Mouse (Mus musculus) intestine, embryonic 15.5 days (tissue): ENCODE data around the gene Ttll5. TPM values are rescaled to one million over a fixed set of nuclear protein-coding genes. Genes with fewer than 3 reads are reported as not detected.
A peak's percentile ranks its signal among the peaks of the same experiment; 100 is the strongest.

Experiments
- ATAC-seq: fragments of 200-750 bp; cut with Nextera tagmentation; 2 replicates; pipeline ENCODE4 v1.8.0; 2017; ENCODE audit warnings: moderate TSS enrichment, moderate library complexity
- H3K27ac ChIP-seq: fragments of 300-500 bp; sonication (generic); 2 replicates; pipeline ENCODE4 v1.5.1; 2015; ENCODE audit warnings: mild to moderate bottlenecking, inconsistent platforms
- H3K27me3 ChIP-seq: fragments of 300-500 bp; sonication (generic); replicated peaks from 2 replicates; pipeline ENCODE4 v1.6.1; 2015; ENCODE audit warnings: inconsistent platforms
- H3K36me3 ChIP-seq: fragments of 300-500 bp; sonication (generic); 2 replicates; pipeline ENCODE4 v1.6.1; 2015; ENCODE audit warnings: inconsistent platforms
- H3K4me1 ChIP-seq: fragments of 300-500 bp; sonication (generic); replicated peaks from 2 replicates; pipeline ENCODE4 v1.6.1; 2015; ENCODE audit warnings: inconsistent platforms
- H3K4me2 ChIP-seq: fragments of 300-500 bp; sonication (generic); replicated peaks from 2 replicates; pipeline ENCODE4 v1.6.1; 2015; ENCODE audit warnings: mild to moderate bottlenecking, inconsistent platforms
- H3K4me3 ChIP-seq: fragments of 300-500 bp; sonication (generic); replicated peaks from 2 replicates; pipeline ENCODE4 v1.5.1; 2015; ENCODE audit warnings: inconsistent platforms
- H3K9ac ChIP-seq: fragments of 300-500 bp; sonication (generic); 2 replicates; pipeline ENCODE4 v1.6.1; 2015; ENCODE audit warnings: inconsistent platforms
- H3K9me3 ChIP-seq: fragments of 300-500 bp; sonication (generic); 2 replicates; pipeline ENCODE4 v1.6.1; 2016; ENCODE audit warnings: inconsistent platforms
- WGBS: fragments of 180-500 bp; shearing (Covaris S2); methylation state at CpG from one replicate; pipeline ENCODE4 v1.1.7; 2015; 5-methylcytosine and 5-hydroxymethylcytosine counted together
- polyA plus RNA-seq: library from polyadenylated mRNA; unstranded; fragments of >200 nt; fragmentation: Nextera tagmentation; extraction: Ambion mirVana; gene quantifications from 2 replicates; pipeline ENCODE4 v1.2.1, GENCODE M21; 2015

Gene Ttll5
- polyA plus RNA-seq, 1 experiment from 2014 or later: 9.0 TPM

DNA sequence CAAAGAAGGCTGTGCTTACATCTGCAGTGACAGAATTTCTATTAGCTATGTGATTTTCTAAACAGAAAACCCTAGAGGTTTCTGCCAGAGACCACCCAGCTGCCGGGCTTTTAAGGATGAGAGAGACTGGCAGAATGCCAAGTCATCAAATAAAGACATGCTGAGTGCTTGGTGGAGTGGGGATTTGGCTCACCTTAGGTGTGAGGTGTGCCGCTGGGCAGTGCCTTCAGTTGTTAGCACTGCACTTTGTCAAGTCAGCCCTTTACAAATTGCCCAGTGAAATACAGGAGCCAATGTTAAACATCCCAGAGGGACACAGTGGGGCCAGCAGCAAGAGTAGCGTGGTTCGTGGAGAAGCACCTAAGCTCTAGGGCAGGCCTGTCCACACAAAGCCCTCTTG is 65.6 kb downstream of the Ttll5 start:
- Histone ChIP-seq H3K4me1 (no peaks in the 10 kb centered on the region), H3K27me3 (no peaks in the 10 kb centered on the region), H3K36me3 (no peaks in the 10 kb centered on the region), H3K4me3 (no peak overlapping the region), H3K4me2 (no peak overlapping the region), H3K9ac (no peak overlapping the region), H3K27ac (no peak overlapping the region), H3K9me3 (no peaks in the 10 kb centered on the region)
- WGBS: 52% methylated on average over 4 of the region's 4 CpGs
- 0 out of 2 replicates have a peak, but pooled peaks have one; percentile 25 for ATAC-seq

DNA sequence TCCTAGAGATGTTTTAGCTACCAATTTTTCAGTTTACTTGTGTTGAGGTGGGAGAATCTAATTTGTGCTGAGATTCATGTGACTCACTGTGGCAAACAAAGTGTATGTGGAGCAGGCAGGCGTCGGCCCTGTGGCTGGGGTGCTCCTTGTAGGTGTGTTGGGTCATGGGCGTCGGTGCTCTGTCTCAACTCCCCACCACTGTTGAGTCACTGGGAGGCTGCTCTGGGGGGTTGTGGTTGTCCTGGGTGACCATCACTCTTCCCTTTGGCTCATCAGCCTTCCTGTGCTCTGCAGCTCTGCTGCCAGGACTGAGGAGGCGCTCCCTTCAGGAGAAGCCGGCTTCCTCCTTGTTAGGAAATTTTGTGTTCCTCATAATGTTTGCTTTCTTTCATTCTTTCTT is 79.5 kb downstream of the Ttll5 start:
- no peak for ATAC-seq
- Histone ChIP-seq H3K4me1 (peaks cover 2% of the 10 kb centered on the region; the same call in 1 of the 2 replicates), H3K9ac (no peak overlapping the region), H3K27me3 (no peaks in the 10 kb centered on the region), H3K4me2 (no peak overlapping the region), H3K4me3 (no peak overlapping the region), H3K9me3 (no peaks in the 10 kb centered on the region), H3K27ac (no peak overlapping the region), H3K36me3 (no peaks in the 10 kb centered on the region)
- WGBS: 83% methylated on average over 6 of the region's 6 CpGs

DNA sequence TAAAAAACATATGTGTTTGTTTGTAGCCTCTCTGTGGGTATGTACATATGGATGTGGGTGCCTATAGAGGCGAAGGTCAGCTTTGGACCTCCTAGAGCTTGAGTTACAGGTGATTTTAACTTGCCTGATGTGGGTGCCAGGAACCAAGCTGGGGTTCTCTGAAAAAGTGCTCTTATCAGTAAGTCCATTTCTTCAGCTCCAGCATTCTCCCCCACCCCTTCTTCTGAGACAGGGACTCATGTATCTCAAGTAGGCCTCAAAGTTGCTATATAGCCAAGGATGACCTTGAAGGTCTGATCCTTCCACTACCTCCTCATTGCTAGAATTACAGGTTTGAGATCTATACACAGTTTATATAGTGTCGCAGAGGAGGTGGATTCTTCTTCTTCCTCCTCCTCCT is 81.2 kb downstream of the Ttll5 start:
- no peak for ATAC-seq
- H3K27ac ChIP-seq: no peak overlapping the region
- H3K4me2 ChIP-seq: no peak overlapping the region
- H3K9me3 ChIP-seq: no peaks in the 10 kb centered on the region
- WGBS: 97% methylated on average over 2 of the region's 2 CpGs
- H3K9ac ChIP-seq: no peak overlapping the region
- no peak overlapping the region for H3K4me3 ChIP-seq
- peaks cover 2% of the 10 kb centered on the region; the same call in 1 of the 2 replicates for H3K4me1 ChIP-seq
- no peaks in the 10 kb centered on the region for H3K36me3 ChIP-seq
- no peaks in the 10 kb centered on the region for H3K27me3 ChIP-seq

DNA sequence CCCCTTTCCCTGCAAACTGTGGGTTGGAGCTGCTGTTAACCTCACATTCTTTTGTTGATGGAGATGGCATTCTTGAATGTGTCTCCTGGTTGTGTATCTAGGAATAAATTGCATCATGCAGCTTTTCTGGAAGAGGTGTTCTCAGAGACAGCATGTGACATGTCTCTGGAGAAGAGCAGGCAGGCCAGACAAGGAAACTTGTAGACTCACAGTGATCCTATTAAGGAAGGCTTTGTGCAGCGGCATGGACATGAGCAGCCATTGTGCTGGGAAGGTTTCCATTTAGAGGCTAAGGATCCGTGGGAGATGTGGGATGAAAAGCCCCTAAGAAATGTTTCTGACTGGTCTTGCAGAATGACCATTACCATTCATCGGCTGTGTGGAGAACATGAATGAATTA is 83.4 kb downstream of the Ttll5 start:
- no peaks in the 10 kb centered on the region for H3K36me3 ChIP-seq
- H3K9me3 ChIP-seq: no peaks in the 10 kb centered on the region
- H3K9ac ChIP-seq: no peak overlapping the region
- H3K27ac ChIP-seq: no peak overlapping the region
- no peaks in the 10 kb centered on the region for H3K27me3 ChIP-seq
- H3K4me3 ChIP-seq: no peak overlapping the region
- no peak for ATAC-seq
- WGBS: 83% methylated on average over 3 of the region's 3 CpGs
- peaks cover 2% of the 10 kb centered on the region; the same call in 1 of the 2 replicates for H3K4me1 ChIP-seq
- no peak overlapping the region for H3K4me2 ChIP-seq

DNA sequence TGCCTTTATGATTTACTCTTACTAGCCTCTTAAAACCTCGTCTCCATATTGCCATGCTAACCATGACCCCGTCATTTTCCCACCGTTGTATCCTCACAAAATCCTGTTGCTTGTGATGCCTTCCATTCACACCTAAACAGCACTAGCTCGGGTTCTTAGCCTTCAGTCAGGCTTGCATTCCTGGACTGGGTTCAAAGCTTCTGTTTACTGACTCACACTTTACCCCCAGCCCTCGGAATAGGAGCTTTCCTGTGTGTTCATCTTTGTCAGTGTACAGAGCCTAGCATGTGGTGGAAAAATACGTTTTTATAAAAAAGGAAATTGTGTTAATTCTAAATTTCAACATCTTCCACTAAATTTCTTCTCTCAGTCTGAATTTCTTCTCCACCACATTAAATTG is 86.4 kb downstream of the Ttll5 start:
- H3K9me3 ChIP-seq: no peaks in the 10 kb centered on the region
- H3K36me3 ChIP-seq: no peaks in the 10 kb centered on the region
- peaks cover 2% of the 10 kb centered on the region; the same call in 1 of the 2 replicates for H3K4me1 ChIP-seq
- H3K4me2 ChIP-seq: no peak overlapping the region
- H3K27ac ChIP-seq: no peak overlapping the region
- H3K4me3 ChIP-seq: no peak overlapping the region
- ATAC-seq: no peak
- 68% methylated on average over 6 of the region's 6 CpGs for WGBS
- H3K9ac ChIP-seq: no peak overlapping the region
- H3K27me3 ChIP-seq: no peaks in the 10 kb centered on the region

DNA sequence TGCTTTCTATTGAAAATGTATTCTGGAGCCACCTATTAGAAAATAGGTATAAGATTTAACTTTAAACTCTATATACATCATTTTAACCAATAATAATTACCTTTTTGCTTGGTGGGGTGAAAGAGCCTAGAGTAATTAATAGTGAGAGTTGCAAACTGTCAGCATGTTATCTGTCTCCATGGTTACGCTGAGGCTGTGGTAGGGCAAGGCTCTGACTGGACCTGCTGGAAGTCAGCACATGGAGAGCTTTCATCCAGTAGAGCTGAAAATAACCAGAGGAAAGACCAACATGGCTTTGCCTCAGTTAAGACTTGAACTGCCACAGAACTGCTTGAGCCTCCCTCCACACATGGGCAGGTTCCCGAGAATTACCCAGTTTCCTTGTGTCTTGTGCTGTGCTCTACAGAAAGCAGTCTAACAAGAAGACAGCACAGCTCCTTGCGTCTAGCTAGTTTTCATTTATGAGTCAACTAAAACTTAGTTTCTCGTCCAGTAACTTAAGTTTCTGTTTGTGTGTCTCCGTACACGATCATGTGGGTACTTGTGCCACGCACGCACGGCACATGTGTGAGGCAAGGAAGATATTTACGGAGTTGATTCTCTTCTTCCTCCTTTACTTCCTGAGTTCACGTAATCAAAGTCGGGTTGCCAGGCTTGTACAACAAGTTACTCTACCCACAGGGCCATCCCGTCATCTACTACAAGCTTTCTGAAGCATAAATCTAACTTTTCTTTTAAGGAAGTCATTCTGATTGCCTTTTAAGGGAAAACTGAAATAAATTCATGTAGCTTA is 88.4 kb downstream of the Ttll5 start:
- H3K27ac ChIP-seq: no peak overlapping the region
- no peaks in the 10 kb centered on the region for H3K36me3 ChIP-seq
- no peak overlapping the region for H3K9ac ChIP-seq
- no peaks in the 10 kb centered on the region for H3K9me3 ChIP-seq
- no peak overlapping the region for H3K4me2 ChIP-seq
- H3K4me1 ChIP-seq: no peaks in the 10 kb centered on the region
- H3K4me3 ChIP-seq: no peak overlapping the region
- H3K27me3 ChIP-seq: no peaks in the 10 kb centered on the region
- WGBS: 84% methylated on average over 13 of the region's 13 CpGs
- no peak for ATAC-seq

DNA sequence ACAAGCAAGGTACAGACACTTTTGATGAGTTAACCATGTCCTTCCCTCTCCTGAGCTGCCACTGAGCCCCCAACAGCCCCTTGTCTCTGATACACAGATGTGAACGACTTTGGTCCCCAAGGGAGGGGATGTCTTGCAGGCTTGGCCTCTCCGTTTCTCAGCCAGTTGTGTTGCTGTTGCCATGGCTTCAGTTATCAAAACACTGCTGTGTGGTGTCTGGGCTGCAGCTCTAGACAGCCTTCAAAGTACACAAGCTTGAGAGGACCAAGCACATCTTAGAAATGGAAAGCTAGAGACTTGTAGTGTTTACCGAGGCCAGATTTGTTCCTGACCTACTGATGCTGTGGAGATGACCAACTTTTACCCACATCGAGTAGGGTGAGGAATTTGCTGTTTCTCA is 102.4 kb downstream of the Ttll5 start:
- Histone ChIP-seq H3K27ac (no peak overlapping the region), H3K9ac (no peak overlapping the region), H3K4me1 (no peaks in the 10 kb centered on the region), H3K4me2 (no peak overlapping the region), H3K9me3 (no peaks in the 10 kb centered on the region), H3K4me3 (no peak overlapping the region), H3K27me3 (no peaks in the 10 kb centered on the region), H3K36me3 (no peaks in the 10 kb centered on the region)
- no peak for ATAC-seq
- WGBS: 43% methylated on average over 4 of the region's 4 CpGs

DNA sequence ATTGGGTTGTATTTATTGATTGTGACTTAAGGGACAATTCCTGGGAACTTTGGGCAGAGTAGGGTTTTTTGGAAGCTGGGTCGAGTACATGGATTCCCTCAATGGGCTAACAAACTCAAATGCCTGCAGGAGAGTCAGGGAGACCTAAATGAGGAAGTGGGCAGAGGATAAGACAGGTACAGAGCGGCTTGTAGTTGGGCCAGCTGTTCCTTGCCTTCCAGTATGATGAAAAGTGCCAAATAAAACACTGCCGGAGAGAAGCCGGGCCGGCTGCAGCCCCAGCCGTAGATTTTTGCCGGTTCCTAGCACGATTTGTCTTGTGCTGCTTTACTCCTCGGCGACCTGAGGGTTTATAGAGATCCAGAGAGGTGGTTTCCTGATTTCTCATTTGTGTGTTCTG is 104.1 kb downstream of the Ttll5 start:
- H3K4me2 ChIP-seq: no peak overlapping the region
- ATAC-seq: no peak
- no peak overlapping the region for H3K27ac ChIP-seq
- H3K4me3 ChIP-seq: no peak overlapping the region
- H3K27me3 ChIP-seq: no peaks in the 10 kb centered on the region
- H3K9ac ChIP-seq: no peak overlapping the region
- peaks cover 4% of the 10 kb centered on the region for H3K36me3 ChIP-seq
- H3K9me3 ChIP-seq: no peaks in the 10 kb centered on the region
- no peaks in the 10 kb centered on the region for H3K4me1 ChIP-seq
- WGBS: 65% methylated on average over 10 of the region's 10 CpGs

DNA sequence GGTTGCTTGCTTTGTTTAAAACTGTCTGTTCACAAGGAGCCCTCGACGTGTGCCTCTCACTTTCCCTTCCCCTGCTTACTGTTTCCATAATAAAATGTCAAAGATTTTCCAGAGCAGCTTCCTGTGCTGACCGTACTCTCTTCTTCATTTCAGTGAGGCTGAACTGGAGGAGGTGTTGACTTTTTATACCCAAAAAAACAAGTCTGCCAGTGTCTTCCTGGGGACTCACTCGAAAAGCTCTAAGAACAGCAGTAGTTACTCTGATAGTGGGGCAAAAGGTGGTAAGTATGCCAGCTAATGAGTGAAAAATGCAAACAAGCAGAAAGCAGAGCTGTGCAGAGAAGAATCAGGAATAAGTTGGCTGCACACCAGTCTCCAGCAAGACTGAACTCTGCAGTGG is 105.3 kb downstream of the Ttll5 start:
- Histone ChIP-seq H3K36me3 (peaks cover 7% of the 10 kb centered on the region), H3K9me3 (no peaks in the 10 kb centered on the region), H3K4me3 (no peak overlapping the region), H3K4me1 (no peaks in the 10 kb centered on the region), H3K4me2 (no peak overlapping the region), H3K27ac (peak overlapping the region; percentile 40; the same call in 1 of the 2 replicates), H3K9ac (no peak overlapping the region), H3K27me3 (no peaks in the 10 kb centered on the region)
- WGBS: 40% methylated on average over 4 of the region's 4 CpGs
- no peak for ATAC-seq

DNA sequence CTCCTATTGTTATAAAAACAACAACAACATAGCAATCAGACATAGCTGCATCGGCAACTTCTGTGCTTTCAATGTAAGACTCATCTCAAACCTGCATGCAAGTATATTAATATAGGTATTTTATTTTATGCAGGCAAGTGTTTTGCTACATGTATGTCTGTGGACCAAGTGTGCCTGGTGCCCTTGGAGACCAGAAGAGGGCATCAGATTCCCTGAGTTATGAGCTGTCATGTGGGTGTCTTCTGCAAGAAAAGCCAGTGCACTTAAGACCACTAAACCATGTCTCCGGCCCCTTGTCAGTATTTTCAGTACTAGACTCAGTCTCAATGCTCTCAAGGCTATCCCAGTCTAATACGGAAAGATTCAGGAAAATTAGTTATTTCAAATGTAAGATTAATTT is 106.3 kb downstream of the Ttll5 start:
- H3K9ac ChIP-seq: no peak overlapping the region
- H3K4me3 ChIP-seq: no peak overlapping the region
- 87% methylated on average over 3 of the region's 3 CpGs for WGBS
- H3K9me3 ChIP-seq: no peaks in the 10 kb centered on the region
- H3K27me3 ChIP-seq: no peaks in the 10 kb centered on the region
- peaks cover 7% of the 10 kb centered on the region for H3K36me3 ChIP-seq
- H3K27ac ChIP-seq: no peak overlapping the region
- no peak for ATAC-seq
- no peak overlapping the region for H3K4me2 ChIP-seq
- H3K4me1 ChIP-seq: no peaks in the 10 kb centered on the region

DNA sequence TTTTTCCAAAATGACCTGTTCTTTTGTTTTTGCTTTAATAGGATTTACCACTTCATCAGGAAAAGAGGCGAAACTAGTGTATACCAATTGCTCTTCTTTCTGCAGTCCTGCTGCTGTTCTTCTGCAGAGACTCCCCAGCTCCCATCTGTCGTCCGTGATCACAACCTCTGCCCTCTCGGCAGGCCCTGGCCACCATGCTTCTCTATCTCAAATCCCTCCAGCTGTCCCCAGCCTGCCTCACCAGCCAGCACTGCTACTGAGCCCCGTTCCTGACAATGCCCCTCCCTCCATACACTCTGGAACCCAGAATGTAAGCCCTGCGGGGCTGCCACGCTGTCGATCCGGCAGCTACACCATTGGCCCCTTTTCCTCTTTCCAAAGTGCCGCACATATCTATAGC is 108.8 kb downstream of the Ttll5 start:
- H3K4me3 ChIP-seq: no peak overlapping the region
- H3K36me3 ChIP-seq: peaks cover 7% of the 10 kb centered on the region
- H3K27me3 ChIP-seq: no peaks in the 10 kb centered on the region
- 86% methylated on average over 10 of the region's 10 CpGs for WGBS
- H3K9ac ChIP-seq: no peak overlapping the region
- no peak overlapping the region for H3K27ac ChIP-seq
- no peaks in the 10 kb centered on the region for H3K9me3 ChIP-seq
- no peak for ATAC-seq
- H3K4me1 ChIP-seq: no peaks in the 10 kb centered on the region
- no peak overlapping the region for H3K4me2 ChIP-seq

DNA sequence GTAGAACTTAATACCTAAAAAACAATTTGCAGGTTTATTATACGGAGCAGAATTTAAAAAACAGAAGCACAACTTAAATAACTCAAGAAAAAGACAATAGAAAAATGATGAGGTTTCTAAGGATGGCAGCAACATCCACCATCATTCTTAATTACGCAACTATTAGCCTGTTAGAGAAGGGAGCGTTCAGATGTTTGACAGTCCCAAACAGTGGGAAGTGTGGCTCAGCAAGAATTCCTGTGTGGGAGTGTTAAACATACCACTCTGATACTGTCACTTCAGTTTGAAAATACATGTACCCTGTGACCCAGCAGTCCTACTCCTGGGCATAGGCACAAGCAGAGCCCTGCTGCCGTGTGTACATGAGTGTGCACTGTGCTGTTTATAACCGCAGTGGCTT is 112.9 kb downstream of the Ttll5 start:
- H3K36me3 ChIP-seq: peaks cover 7% of the 10 kb centered on the region
- no peak for ATAC-seq
- no peak overlapping the region for H3K9ac ChIP-seq
- H3K27me3 ChIP-seq: no peaks in the 10 kb centered on the region
- H3K9me3 ChIP-seq: no peaks in the 10 kb centered on the region
- WGBS: 86% methylated on average over 5 of the region's 5 CpGs
- H3K4me2 ChIP-seq: no peak overlapping the region
- H3K4me3 ChIP-seq: no peak overlapping the region
- H3K4me1 ChIP-seq: no peaks in the 10 kb centered on the region
- no peak overlapping the region for H3K27ac ChIP-seq

DNA sequence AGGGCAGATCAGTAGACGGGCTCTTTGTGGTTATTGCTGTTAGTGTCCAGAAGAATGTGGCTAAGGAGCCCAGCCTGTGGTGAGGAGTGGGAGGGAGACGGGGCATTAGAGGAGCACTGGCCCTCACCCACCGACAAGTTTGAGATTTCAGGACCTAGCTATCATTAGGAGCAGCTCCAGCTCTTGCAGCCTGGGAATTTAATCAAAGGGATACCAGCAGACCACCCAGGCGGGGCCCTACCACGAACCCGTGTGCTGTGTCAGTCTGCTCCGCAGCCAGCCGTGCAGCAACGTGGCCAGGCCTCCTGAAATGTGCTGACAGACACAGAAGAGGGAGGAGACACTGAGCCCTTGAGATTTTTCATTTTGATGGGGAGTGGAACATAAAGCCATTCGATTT is 119.0 kb downstream of the Ttll5 start:
- no peaks in the 10 kb centered on the region for H3K36me3 ChIP-seq
- no peaks in the 10 kb centered on the region for H3K27me3 ChIP-seq
- no peak overlapping the region for H3K9ac ChIP-seq
- 33% methylated on average over 10 of the region's 10 CpGs for WGBS
- no peak overlapping the region for H3K4me2 ChIP-seq
- ATAC-seq: peak; percentile 59
- no peaks in the 10 kb centered on the region for H3K4me1 ChIP-seq
- no peak overlapping the region for H3K4me3 ChIP-seq
- no peaks in the 10 kb centered on the region for H3K9me3 ChIP-seq
- peak overlapping the region; percentile 22; the same call in 1 of the 2 replicates for H3K27ac ChIP-seq
